Mouse (Mus musculus): ENCODE results near the gene Idi2. TPM values are rescaled to one million over a fixed set of nuclear protein-coding genes. Genes with fewer than 3 reads are reported as not detected.
"Not testable (repeated sequence)": the region's sequence is repeated elsewhere in the genome, so short reads cannot be mapped to it uniquely, and the experiment has no call there.

Gene Idi2
- not detected in 2 replicates for polyA plus RNA-seq (2014; fragmentation: Nextera tagmentation; extraction: Ambion mirVana)

- not testable (repeated sequence) for H3K9me3 ChIP-seq (ENCODE audit: control insufficient read depth, low read length); DNase-seq (ENCODE audit: low spot score); H3K4me3 ChIP-seq (ENCODE audit: low read depth, low read length); ATAC-seq (ENCODE audit: insufficient read depth, low FRiP score, low TSS enrichment); H3K4me1 ChIP-seq (ENCODE audit: control insufficient read depth, insufficient read depth, low read length); H3K36me3 ChIP-seq (ENCODE audit: control insufficient read depth, insufficient read depth, low read length); H3K27ac ChIP-seq (ENCODE audit: low read depth, low read length); H3K9ac ChIP-seq (ENCODE audit: low read length); H3K27me3 ChIP-seq (ENCODE audit: control insufficient read depth, insufficient read depth, low read length); H3K4me2 ChIP-seq (ENCODE audit: low read depth)
Observed at GRCm38 (mm10) chr13:8952563-8952962, at the start of gene Idi2. Gene Idi2, plus strand, starts transcription at chr13:8952863.

GRCm38 (mm10) chr13:8905986-8906385 lies 46.7 kb upstream of the Idi2 start:
- DNase-seq (ENCODE audit: low spot score); H3K4me2 ChIP-seq (ENCODE audit: low read depth); H3K9me3 ChIP-seq (ENCODE audit: control insufficient read depth, low read length); H3K27ac ChIP-seq (ENCODE audit: low read depth, low read length); H3K4me1 ChIP-seq (ENCODE audit: control insufficient read depth, insufficient read depth, low read length); ATAC-seq (ENCODE audit: insufficient read depth, low FRiP score, low TSS enrichment); H3K4me3 ChIP-seq (ENCODE audit: low read depth, low read length); H3K27me3 ChIP-seq (ENCODE audit: control insufficient read depth, insufficient read depth, low read length); H3K36me3 ChIP-seq (ENCODE audit: control insufficient read depth, insufficient read depth, low read length); H3K9ac ChIP-seq (ENCODE audit: low read length): not testable (repeated sequence)
- 92% methylated on average over 2 of the region's 2 CpGs for WGBS

- not testable (repeated sequence) for H3K9ac ChIP-seq (ENCODE audit: low read length); H3K9me3 ChIP-seq (ENCODE audit: control insufficient read depth, low read length); H3K27me3 ChIP-seq (ENCODE audit: control insufficient read depth, insufficient read depth, low read length); DNase-seq (ENCODE audit: low spot score); H3K36me3 ChIP-seq (ENCODE audit: control insufficient read depth, insufficient read depth, low read length); H3K27ac ChIP-seq (ENCODE audit: low read depth, low read length); ATAC-seq (ENCODE audit: insufficient read depth, low FRiP score, low TSS enrichment); H3K4me3 ChIP-seq (ENCODE audit: low read depth, low read length); H3K4me2 ChIP-seq (ENCODE audit: low read depth); H3K4me1 ChIP-seq (ENCODE audit: control insufficient read depth, insufficient read depth, low read length)
- 90% methylated on average over 8 of the region's 8 CpGs for WGBS
Observed at GRCm38 (mm10) chr13:8913890-8914289, 38.8 kb upstream of the Idi2 start.

- no peaks in the 10 kb centered on the region for H3K4me1 ChIP-seq (ENCODE audit: control insufficient read depth, insufficient read depth, low read length)
- no peak overlapping the region for H3K4me2 ChIP-seq (ENCODE audit: low read depth)
- no peaks in the 10 kb centered on the region for H3K27me3 ChIP-seq (ENCODE audit: control insufficient read depth, insufficient read depth, low read length)
- no peak overlapping the region for H3K4me3 ChIP-seq (ENCODE audit: low read depth, low read length)
- H3K27ac ChIP-seq (ENCODE audit: low read depth, low read length) = no peak overlapping the region
- no peak for ATAC-seq (ENCODE audit: insufficient read depth, low FRiP score, low TSS enrichment)
- H3K9ac ChIP-seq (ENCODE audit: low read length) = no peak overlapping the region
- WGBS = 65% methylated on average over 2 of the region's 2 CpGs
- DNase-seq (ENCODE audit: low spot score) = no peak
- no peaks in the 10 kb centered on the region for H3K9me3 ChIP-seq (ENCODE audit: control insufficient read depth, low read length)
- H3K36me3 ChIP-seq (ENCODE audit: control insufficient read depth, insufficient read depth, low read length) = no peaks in the 10 kb centered on the region
Observed at GRCm38 (mm10) chr13:8933499-8933898, 19.2 kb upstream of the Idi2 start.

GRCm38 (mm10) chr13:8937611-8938140 lies 15.0 kb upstream of the Idi2 start:
- not testable (repeated sequence) for H3K9ac ChIP-seq (ENCODE audit: low read length); H3K36me3 ChIP-seq (ENCODE audit: control insufficient read depth, insufficient read depth, low read length); H3K4me1 ChIP-seq (ENCODE audit: control insufficient read depth, insufficient read depth, low read length); H3K27ac ChIP-seq (ENCODE audit: low read depth, low read length); DNase-seq (ENCODE audit: low spot score); H3K4me2 ChIP-seq (ENCODE audit: low read depth); ATAC-seq (ENCODE audit: insufficient read depth, low FRiP score, low TSS enrichment); H3K4me3 ChIP-seq (ENCODE audit: low read depth, low read length); H3K27me3 ChIP-seq (ENCODE audit: control insufficient read depth, insufficient read depth, low read length); H3K9me3 ChIP-seq (ENCODE audit: control insufficient read depth, low read length)
- WGBS = 84% methylated on average over 6 of the region's 6 CpGs

GRCm38 (mm10) chr13:8941110-8941509 lies 11.6 kb upstream of the Idi2 start:
- not testable (repeated sequence) for H3K27me3 ChIP-seq (ENCODE audit: control insufficient read depth, insufficient read depth, low read length); H3K4me3 ChIP-seq (ENCODE audit: low read depth, low read length); H3K4me2 ChIP-seq (ENCODE audit: low read depth); H3K4me1 ChIP-seq (ENCODE audit: control insufficient read depth, insufficient read depth, low read length); H3K9ac ChIP-seq (ENCODE audit: low read length); H3K36me3 ChIP-seq (ENCODE audit: control insufficient read depth, insufficient read depth, low read length); ATAC-seq (ENCODE audit: insufficient read depth, low FRiP score, low TSS enrichment); H3K9me3 ChIP-seq (ENCODE audit: control insufficient read depth, low read length); H3K27ac ChIP-seq (ENCODE audit: low read depth, low read length); DNase-seq (ENCODE audit: low spot score)
- 86% methylated on average over 4 of the region's 4 CpGs for WGBS

- H3K36me3 ChIP-seq (ENCODE audit: control insufficient read depth, insufficient read depth, low read length); H3K4me1 ChIP-seq (ENCODE audit: control insufficient read depth, insufficient read depth, low read length); H3K27ac ChIP-seq (ENCODE audit: low read depth, low read length); DNase-seq (ENCODE audit: low spot score); ATAC-seq (ENCODE audit: insufficient read depth, low FRiP score, low TSS enrichment); H3K9me3 ChIP-seq (ENCODE audit: control insufficient read depth, low read length); H3K9ac ChIP-seq (ENCODE audit: low read length); H3K4me2 ChIP-seq (ENCODE audit: low read depth); H3K27me3 ChIP-seq (ENCODE audit: control insufficient read depth, insufficient read depth, low read length); H3K4me3 ChIP-seq (ENCODE audit: low read depth, low read length): not testable (repeated sequence)
- no CpG with 5 or more reads among the region's 5 CpGs for WGBS
Observed at GRCm38 (mm10) chr13:8941701-8942100, 11.0 kb upstream of the Idi2 start.

- H3K9me3 ChIP-seq (ENCODE audit: control insufficient read depth, low read length); H3K9ac ChIP-seq (ENCODE audit: low read length); H3K4me3 ChIP-seq (ENCODE audit: low read depth, low read length); H3K27me3 ChIP-seq (ENCODE audit: control insufficient read depth, insufficient read depth, low read length); H3K36me3 ChIP-seq (ENCODE audit: control insufficient read depth, insufficient read depth, low read length); DNase-seq (ENCODE audit: low spot score); H3K4me2 ChIP-seq (ENCODE audit: low read depth); H3K4me1 ChIP-seq (ENCODE audit: control insufficient read depth, insufficient read depth, low read length); ATAC-seq (ENCODE audit: insufficient read depth, low FRiP score, low TSS enrichment); H3K27ac ChIP-seq (ENCODE audit: low read depth, low read length): not testable (repeated sequence)
- no CpG with 5 or more reads among the region's 5 CpGs for WGBS
Observed at GRCm38 (mm10) chr13:8943828-8944227, 8.8 kb upstream of the Idi2 start.

GRCm38 (mm10) chr13:8948131-8948530 lies 4.5 kb upstream of the Idi2 start, which contains the start of gene Gm9745:
Gene Gm9745, minus strand, starts transcription at chr13:8948231.
- H3K36me3 ChIP-seq (ENCODE audit: control insufficient read depth, insufficient read depth, low read length); H3K27me3 ChIP-seq (ENCODE audit: control insufficient read depth, insufficient read depth, low read length); H3K4me3 ChIP-seq (ENCODE audit: low read depth, low read length); H3K9me3 ChIP-seq (ENCODE audit: control insufficient read depth, low read length); DNase-seq (ENCODE audit: low spot score); ATAC-seq (ENCODE audit: insufficient read depth, low FRiP score, low TSS enrichment); H3K4me2 ChIP-seq (ENCODE audit: low read depth); H3K27ac ChIP-seq (ENCODE audit: low read depth, low read length); H3K4me1 ChIP-seq (ENCODE audit: control insufficient read depth, insufficient read depth, low read length); H3K9ac ChIP-seq (ENCODE audit: low read length): not testable (repeated sequence)

Data from neural tube, embryonic 11.5 days (tissue).